Mouse (Mus musculus) small intestine, adult 2 months (tissue): Measurements from ENCODE around the gene Kdm2b.

Experiments
- CTCF ChIP-seq: fragments of 200-500 bp; IDR thresholded peaks from 2 replicates; pipeline ENCODE4 v1.5.1; 2012; ENCODE audit warnings: low read depth, mild to moderate bottlenecking, control low read depth, inconsistent platforms, low read length, moderate library complexity, mixed read lengths; ENCODE audit not compliant: insufficient replicate concordance, insufficient read length; ENCODE audit errors: extremely low read depth
- POLR2A ChIP-seq: fragments of 200-500 bp; IDR thresholded peaks from 2 replicates; pipeline ENCODE4 v1.6.1; 2012; ENCODE audit warnings: low read depth, mild to moderate bottlenecking, control low read depth, inconsistent platforms, low read length, moderate library complexity

GRCm38 (mm10) chr5:122930991-122931390 is 58.6 kb downstream of the Kdm2b start:
- no peak for TF ChIP-seq CTCF
- no peak for TF ChIP-seq POLR2A
